Mouse (Mus musculus): Measurements from ENCODE around the gene Ntf5.
"Not testable (repeated sequence)": the region's sequence is repeated elsewhere in the genome, so short reads cannot be mapped to it uniquely, and the experiment has no call there.

GRCm38 (mm10) chr7:45396337-45396775 lies 17.1 kb upstream of the Ntf5 start:
- TF ChIP-seq CTCF, EP300 (IDR thresholded peaks at IDR 0.05; ENCODE audit: low read depth): not testable (repeated sequence)

Measured in liver, embryonic 14.5 days (tissue).